Mouse (Mus musculus): ENCODE measurements around the gene Atrnl1. TPM values are rescaled to one million over a fixed set of nuclear protein-coding genes. Genes with fewer than 3 reads are reported as not detected.

Gene Atrnl1
- polyA plus RNA-seq, 1 experiment: 4.2 TPM

DNA sequence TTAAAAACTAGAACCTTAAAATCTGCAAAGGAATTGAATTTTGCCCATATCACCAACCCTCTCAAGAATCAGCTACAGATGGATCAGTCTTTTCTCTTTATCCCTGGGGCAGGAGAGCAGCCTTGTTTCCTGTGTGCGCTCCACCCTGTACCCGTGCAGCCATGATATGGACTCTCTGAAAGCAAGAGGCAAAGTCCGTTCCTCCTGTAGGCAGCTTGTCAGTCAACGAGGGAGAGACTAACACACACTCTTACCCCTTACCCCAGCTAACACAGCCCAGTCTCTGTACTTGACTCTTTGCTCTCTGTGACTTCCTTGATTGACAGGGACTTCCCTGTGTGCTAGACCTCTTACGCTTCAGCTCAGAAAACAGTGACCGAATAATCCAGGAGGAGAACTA lies 333.8 kb downstream of the Atrnl1 start:
- H3K27ac ChIP-seq (ENCODE audit: control insufficient read depth, insufficient read depth, low read depth, low read length, poor library complexity): no peak overlapping the region
- 83% methylated on average over 6 of the region's 6 CpGs for WGBS
- TF ChIP-seq CTCF (IDR thresholded peaks at IDR 0.05; ENCODE audit: control insufficient read depth, insufficient read depth, low read length): no peak
- TF ChIP-seq POLR2A (IDR thresholded peaks at IDR 0.05; ENCODE audit: borderline replicate concordance, control insufficient read depth, low read depth, low read length): no peak

DNA sequence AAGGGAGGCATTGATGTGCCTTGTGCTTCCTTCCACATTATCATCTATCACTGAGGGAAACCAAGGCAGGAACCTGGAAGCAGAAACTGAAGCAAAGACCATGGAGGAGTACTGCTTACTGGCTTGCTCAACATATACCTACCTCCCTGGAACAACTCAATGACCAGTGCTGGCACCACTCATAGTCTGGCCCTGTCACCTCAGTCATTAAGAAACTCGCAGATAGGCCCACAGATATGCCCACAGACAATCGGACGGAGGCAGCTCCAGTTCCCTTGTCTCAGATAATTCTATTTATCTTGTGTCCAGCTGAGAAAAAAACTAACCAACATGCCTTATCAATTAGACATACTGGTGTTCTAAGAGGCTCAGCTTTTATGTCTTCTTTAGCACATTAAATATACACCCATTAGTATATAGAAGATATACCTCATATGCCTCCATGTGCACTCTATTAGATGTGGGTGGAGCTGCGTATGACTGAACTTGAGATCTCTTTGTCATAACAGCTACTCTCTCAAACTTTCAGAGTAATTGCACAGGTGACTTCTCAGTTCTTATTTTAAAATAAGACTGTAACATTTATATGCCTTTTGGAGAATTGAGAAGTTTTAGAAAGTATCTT lies 334.9 kb downstream of the Atrnl1 start:
- Histone ChIP-seq H3K27ac (ENCODE audit: control insufficient read depth, insufficient read depth, low read depth, low read length, poor library complexity) (no peak overlapping the region), H3K4me1 (ENCODE audit: control insufficient read depth, insufficient read depth, low read length) (no peaks in the 10 kb centered on the region), H3K4me3 (replicated peaks; ENCODE audit: control insufficient read depth, low read depth, low read length) (no peak overlapping the region)
- no peak for TF ChIP-seq POLR2A (IDR thresholded peaks at IDR 0.05; ENCODE audit: borderline replicate concordance, control insufficient read depth, low read depth, low read length)
- TF ChIP-seq CTCF (IDR thresholded peaks at IDR 0.05; ENCODE audit: control insufficient read depth, insufficient read depth, low read length): no peak
- 79% methylated on average over 4 of the region's 4 CpGs for WGBS

More for the DNA sequence above, 333.8 kb downstream of the Atrnl1 start:
- no peak overlapping the region for H3K4me3 ChIP-seq (replicated peaks; ENCODE audit: control insufficient read depth, low read depth, low read length)
- no peaks in the 10 kb centered on the region for H3K4me1 ChIP-seq (ENCODE audit: control insufficient read depth, insufficient read depth, low read length)

DNA sequence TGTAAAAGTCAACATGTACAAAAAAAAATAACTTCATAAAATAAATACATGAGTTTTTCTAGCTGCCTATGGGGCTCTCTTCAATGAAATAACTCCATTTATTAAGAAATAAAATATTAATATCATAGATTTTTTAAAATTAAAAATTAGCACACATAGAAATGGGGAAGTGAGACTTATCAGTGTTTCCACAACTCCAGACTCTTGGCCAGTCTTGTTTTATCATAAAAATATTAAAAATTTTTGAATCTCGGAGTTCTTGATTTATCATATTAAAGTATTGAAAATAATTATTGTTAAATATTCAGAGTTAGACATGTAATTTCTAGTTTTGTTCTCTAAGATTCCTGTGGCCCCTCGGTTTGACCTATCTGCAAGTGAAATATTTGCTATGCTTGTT lies 337.7 kb downstream of the Atrnl1 start:
- TF ChIP-seq POLR2A (IDR thresholded peaks at IDR 0.05; ENCODE audit: borderline replicate concordance, control insufficient read depth, low read depth, low read length) (no peak), CTCF (IDR thresholded peaks at IDR 0.05; ENCODE audit: control insufficient read depth, insufficient read depth, low read length) (no peak)
- WGBS: 69% methylated on average over 2 of the region's 2 CpGs
- H3K4me3 ChIP-seq (replicated peaks; ENCODE audit: control insufficient read depth, low read depth, low read length): no peak overlapping the region
- H3K27ac ChIP-seq (ENCODE audit: control insufficient read depth, insufficient read depth, low read depth, low read length, poor library complexity): no peak overlapping the region
- H3K4me1 ChIP-seq (ENCODE audit: control insufficient read depth, insufficient read depth, low read length): no peaks in the 10 kb centered on the region

DNA sequence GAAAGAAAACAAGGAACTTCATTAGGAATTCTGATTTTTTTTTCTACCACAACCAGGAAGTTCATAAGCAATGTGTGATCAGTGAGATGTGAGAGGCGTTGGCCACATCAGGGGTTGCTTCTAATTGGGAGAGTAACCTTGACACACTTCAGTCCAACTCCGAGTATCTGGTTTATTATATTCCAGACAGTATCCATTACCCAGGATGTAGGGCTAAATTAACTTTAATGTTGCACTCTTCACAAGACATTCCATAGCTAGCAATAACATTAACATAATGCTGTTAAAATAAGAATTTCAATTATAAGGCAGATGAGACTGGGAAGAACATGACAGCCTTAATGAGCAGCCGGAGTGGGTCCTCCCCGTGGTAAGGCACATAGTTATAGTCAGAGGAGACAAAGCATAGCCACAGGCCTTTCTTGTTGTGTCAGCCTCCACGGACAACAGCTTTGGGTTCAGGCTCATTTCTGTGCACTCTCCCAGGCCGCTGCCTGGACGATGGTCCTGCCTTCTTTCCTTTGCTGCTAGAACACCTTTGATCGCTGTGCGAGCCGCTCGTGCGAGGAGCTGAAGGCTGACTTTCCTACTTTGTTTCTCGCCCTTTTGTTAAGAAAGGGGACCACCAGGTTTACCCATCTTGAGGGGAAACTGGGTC lies 338.6 kb downstream of the Atrnl1 start:
- Histone ChIP-seq H3K4me3 (replicated peaks; ENCODE audit: control insufficient read depth, low read depth, low read length) (no peak overlapping the region), H3K4me1 (ENCODE audit: control insufficient read depth, insufficient read depth, low read length) (no peaks in the 10 kb centered on the region), H3K27ac (ENCODE audit: control insufficient read depth, insufficient read depth, low read depth, low read length, poor library complexity) (no peak overlapping the region)
- TF ChIP-seq CTCF (IDR thresholded peaks at IDR 0.05; ENCODE audit: control insufficient read depth, insufficient read depth, low read length) (no peak), POLR2A (IDR thresholded peaks at IDR 0.05; ENCODE audit: borderline replicate concordance, control insufficient read depth, low read depth, low read length) (no peak)
- 85% methylated on average over 13 of the region's 13 CpGs for WGBS

DNA sequence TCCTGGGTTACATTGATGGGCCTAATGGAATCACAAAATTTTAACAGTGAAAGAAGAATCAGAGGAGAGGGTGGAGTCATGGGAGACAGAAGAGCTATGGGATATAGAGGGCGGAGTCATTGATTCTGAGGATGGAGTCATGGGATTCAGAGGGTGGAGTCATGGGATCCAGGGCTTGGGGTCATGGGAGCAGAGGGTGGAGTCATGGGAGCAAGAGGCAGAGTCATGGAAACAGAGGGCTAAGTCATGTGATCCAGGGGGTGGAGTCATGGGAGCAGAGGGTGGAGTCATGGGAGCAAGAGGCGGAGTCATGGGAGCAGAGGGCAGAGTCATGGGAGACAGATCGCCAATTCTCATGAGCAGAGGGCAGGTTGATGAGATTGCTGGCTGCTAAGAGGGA lies 343.3 kb downstream of the Atrnl1 start:
- 89% methylated on average over 3 of the region's 3 CpGs for WGBS
- H3K4me1 ChIP-seq (ENCODE audit: control insufficient read depth, insufficient read depth, low read length): no peaks in the 10 kb centered on the region
- no peak overlapping the region for H3K4me3 ChIP-seq (replicated peaks; ENCODE audit: control insufficient read depth, low read depth, low read length)
- TF ChIP-seq CTCF (IDR thresholded peaks at IDR 0.05; ENCODE audit: control insufficient read depth, insufficient read depth, low read length) (no peak), POLR2A (IDR thresholded peaks at IDR 0.05; ENCODE audit: borderline replicate concordance, control insufficient read depth, low read depth, low read length) (no peak)
- H3K27ac ChIP-seq (ENCODE audit: control insufficient read depth, insufficient read depth, low read depth, low read length, poor library complexity): no peak overlapping the region

DNA sequence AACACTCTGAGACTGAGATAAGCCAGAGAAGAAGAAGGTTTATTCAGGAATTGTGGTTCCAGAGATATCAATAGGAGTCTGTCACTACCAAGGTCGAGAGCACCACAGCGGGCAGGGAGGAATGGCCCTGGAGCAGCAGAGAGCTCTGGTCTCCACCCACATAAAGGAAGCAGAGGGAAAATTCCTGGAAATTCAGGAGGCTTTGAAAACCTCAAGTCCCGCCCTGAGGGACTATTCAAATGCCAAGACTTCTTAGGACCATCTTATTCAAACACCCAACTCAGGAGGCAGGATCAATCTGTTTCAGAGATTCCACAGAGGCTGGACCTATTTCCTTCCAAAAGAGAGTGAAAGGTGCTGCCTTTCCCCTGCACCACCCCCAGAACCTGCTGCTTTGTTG lies 345.6 kb downstream of the Atrnl1 start:
- 77% methylated on average over 3 of the region's 3 CpGs for WGBS
- Histone ChIP-seq H3K4me3 (replicated peaks; ENCODE audit: control insufficient read depth, low read depth, low read length) (no peak overlapping the region), H3K27ac (ENCODE audit: control insufficient read depth, insufficient read depth, low read depth, low read length, poor library complexity) (no peak overlapping the region), H3K4me1 (ENCODE audit: control insufficient read depth, insufficient read depth, low read length) (no peaks in the 10 kb centered on the region)
- TF ChIP-seq CTCF (IDR thresholded peaks at IDR 0.05; ENCODE audit: control insufficient read depth, insufficient read depth, low read length) (no peak), POLR2A (IDR thresholded peaks at IDR 0.05; ENCODE audit: borderline replicate concordance, control insufficient read depth, low read depth, low read length) (no peak)

DNA sequence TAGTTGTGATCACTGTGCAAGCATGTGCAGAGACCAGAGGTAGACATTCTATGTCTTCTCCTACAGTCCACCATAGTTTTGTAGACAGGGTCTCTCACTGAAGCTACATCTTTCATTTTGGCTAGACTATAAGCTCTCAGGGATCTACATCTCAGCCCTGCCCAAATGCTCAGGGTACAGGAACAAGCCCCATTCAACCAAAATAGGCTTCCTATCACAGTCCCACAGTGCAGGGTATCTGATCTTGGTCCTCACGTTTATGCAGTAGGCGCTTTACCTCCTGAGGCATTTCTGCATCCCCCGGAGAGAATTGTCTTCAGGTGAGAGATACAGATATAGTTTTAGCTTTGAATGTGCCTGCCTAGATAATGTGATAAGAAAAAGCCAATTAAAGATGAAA lies 346.5 kb downstream of the Atrnl1 start:
- no peak for TF ChIP-seq CTCF (IDR thresholded peaks at IDR 0.05; ENCODE audit: control insufficient read depth, insufficient read depth, low read length)
- no peak for TF ChIP-seq POLR2A (IDR thresholded peaks at IDR 0.05; ENCODE audit: borderline replicate concordance, control insufficient read depth, low read depth, low read length)
- Histone ChIP-seq H3K27ac (ENCODE audit: control insufficient read depth, insufficient read depth, low read depth, low read length, poor library complexity) (no peak overlapping the region), H3K4me3 (replicated peaks; ENCODE audit: control insufficient read depth, low read depth, low read length) (no peak overlapping the region), H3K4me1 (ENCODE audit: control insufficient read depth, insufficient read depth, low read length) (no peaks in the 10 kb centered on the region)
- WGBS: 85% methylated on average over 3 of the region's 3 CpGs

DNA sequence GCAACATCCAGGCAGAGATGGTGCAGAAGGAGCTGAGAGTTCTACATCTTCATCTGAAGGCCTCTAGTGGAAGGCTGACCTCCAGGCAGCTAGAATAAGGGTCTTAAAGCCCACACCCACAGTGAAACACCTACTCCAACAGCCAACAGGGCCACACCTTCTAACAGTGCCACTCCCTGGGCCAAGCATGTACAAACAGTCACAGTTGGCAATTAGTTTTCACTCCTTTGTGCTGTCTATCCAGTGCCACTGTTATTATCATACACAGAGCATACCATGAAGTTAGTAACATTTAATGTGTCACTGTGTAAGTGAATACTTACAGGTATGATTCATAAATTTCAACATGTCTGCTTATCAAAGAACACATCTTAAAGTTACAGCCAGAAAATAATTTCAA lies 347.3 kb downstream of the Atrnl1 start:
- TF ChIP-seq POLR2A (IDR thresholded peaks at IDR 0.05; ENCODE audit: borderline replicate concordance, control insufficient read depth, low read depth, low read length) (no peak), CTCF (IDR thresholded peaks at IDR 0.05; ENCODE audit: control insufficient read depth, insufficient read depth, low read length) (no peak)
- Histone ChIP-seq H3K4me1 (ENCODE audit: control insufficient read depth, insufficient read depth, low read length) (no peaks in the 10 kb centered on the region), H3K27ac (ENCODE audit: control insufficient read depth, insufficient read depth, low read depth, low read length, poor library complexity) (no peak overlapping the region), H3K4me3 (replicated peaks; ENCODE audit: control insufficient read depth, low read depth, low read length) (no peak overlapping the region)

All from bone marrow, adult 2 months (tissue).